Mouse (Mus musculus): ENCODE measurements around the gene Stx8. TPM values are rescaled to one million over a fixed set of nuclear protein-coding genes. Genes with fewer than 3 reads are reported as not detected.

Stx8 gene
- total RNA-seq, 2 experiments from 2014 or later, result 24.1 to 25.1 TPM

DNA sequence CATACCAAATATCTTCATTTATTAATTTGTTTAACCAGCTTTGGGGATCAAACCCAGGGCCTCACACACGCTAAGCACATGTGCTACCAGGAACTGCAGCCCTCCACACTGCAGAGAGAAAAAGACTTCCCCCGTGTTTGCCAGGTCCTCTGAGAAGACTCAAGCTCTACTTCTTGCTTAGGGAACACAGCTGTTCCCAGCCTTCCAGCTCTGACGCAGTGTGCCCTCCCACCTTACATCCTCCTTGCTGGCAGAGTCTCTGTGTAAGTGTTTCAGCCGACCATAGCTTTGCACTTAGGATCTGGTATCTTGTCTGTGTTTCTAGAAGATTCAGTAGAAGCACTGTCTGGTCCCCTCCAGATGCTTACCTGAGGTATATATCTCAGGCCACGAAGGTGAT lies 224.9 kb downstream of the Stx8 start:
- no peak for DNase-seq
- intact Hi-C loops (cut with DNase I), result loop anchor here (5.0 kb wide), 1 partner anchor 189 kb away; no protein-coding TSS in a partner anchor

DNA sequence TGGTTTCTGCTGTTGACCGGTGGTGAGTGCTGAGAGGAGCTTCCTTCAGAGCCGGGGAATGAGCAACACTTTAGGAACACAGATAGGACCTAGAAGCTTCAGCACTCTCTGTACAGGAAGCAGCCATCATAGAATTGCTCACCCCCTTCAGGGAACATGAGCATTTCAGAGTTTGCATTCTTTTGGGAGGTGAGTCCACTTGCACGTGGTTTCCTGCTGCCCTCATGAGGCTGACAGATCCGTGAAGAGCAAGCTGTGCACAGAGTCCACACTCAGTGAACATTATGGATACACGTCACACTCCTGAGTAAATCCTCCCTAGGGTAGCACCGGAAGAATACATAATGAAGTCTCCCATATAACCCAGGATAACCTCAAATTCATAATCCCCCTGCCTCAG lies 229.2 kb downstream of the Stx8 start:
- intact Hi-C loops (cut with DNase I), result no loop called here
- no peak for DNase-seq

DNA sequence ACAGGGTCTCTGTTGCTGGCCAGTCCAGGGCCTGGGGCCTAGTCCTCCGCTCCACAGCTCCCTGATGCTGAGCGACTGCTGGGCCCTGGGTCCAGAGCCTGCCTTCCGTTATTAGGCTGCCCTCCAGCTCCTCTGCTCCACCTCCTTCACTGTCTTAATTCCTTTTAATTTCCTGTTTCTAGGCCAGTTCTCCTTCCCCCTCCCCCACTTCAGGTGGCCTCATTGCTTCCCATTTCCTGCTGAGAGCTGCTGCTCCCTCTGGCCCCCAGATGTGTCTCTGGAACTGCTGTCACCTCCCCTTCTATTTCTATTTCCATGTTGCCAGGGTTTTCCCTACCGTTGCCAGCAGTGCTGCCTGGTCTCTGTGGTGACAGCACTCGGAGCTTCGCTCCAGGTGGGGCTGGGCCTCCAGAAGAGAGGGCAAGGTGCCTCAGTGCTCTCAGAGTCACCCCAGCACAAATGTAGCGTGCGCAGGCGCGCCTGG lies 229.7 kb downstream of the Stx8 start:
- DNase-seq, result no peak
- intact Hi-C loops (cut with DNase I), result no loop called here

DNA sequence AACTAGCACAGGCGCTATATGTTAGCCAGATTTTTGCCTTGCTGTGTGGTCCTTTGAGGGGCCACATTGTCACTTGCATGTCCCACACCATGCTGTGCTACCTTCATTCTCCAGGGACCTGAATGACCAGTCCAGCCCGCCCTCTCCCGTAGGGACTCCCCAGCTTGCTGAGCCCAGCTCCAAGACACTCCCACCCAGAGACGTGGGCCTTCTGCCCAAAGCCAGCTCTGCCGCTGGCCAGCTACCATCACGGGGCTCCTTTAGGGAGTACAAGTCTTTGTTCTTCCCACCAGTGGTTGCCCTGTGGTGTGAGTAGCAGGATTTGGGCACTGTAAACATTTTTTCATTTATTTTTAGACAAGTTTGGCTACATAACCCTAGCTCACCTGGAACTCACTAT lies 230.6 kb downstream of the Stx8 start:
- intact Hi-C loops (cut with DNase I), result no loop called here
- DNase-seq, result no peak

DNA sequence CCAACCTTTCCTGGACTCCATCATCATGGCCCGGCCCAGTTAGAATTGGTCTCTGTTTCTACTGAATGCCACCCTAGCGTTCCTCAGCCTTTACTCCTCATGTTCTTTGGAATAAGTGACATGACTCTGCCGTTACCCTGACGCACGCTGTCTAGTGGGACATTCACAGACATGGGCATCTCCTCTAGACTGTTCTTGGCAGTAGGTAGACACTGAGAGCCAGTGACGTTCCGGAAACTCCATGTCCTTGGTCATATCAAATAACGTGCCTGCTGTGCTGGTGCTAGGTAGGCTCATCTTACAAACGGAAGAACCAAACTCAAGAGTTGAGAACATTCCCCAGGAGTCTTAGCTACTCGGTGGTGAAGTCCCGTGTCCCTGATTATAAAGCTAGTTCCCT lies 231.5 kb downstream of the Stx8 start:
- intact Hi-C loops (cut with DNase I), result no loop called here
- DNase-seq, result no peak

DNA sequence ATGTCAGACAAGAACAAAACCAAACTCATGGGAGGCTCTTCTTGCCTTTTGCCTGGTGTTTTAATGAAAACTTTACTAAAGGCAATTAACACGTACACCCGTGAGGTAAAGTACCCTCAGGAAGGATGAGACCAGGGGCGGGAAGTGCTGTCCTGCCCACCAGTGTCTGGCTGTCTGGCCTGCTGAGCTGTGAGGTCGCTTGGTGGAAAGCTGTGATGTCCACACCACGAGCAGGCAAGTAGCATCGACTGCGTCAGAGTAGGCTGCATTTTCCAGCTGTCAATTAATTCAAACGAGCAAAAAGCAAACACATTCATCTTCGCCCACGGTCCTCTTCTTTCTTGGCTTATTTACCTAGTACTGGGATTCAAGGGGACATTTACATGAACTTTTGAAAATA lies 232.7 kb downstream of the Stx8 start:
- intact Hi-C loops (cut with DNase I), result no loop called here
- DNase-seq, result no peak

DNA sequence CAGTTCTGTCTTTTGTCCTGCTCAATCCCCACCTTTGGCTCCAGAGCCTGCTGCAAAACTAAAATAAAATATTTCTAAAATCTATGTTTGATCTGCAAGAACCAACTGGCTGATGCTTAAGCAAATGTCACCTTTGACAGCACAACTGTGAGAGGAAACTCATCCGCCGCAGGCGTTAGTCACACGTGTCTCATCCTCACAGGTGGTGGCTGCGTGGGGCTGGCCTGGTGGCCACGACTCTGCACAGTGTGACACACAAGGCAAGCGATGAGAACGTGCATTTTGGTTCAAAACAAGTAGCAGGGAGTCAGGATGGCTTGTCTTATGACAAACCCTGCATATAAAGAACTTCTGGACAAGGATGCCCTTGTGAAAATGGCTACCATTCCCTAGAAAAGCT lies 233.1 kb downstream of the Stx8 start:
- intact Hi-C loops (cut with DNase I), result no loop called here
- no peak for DNase-seq

DNA sequence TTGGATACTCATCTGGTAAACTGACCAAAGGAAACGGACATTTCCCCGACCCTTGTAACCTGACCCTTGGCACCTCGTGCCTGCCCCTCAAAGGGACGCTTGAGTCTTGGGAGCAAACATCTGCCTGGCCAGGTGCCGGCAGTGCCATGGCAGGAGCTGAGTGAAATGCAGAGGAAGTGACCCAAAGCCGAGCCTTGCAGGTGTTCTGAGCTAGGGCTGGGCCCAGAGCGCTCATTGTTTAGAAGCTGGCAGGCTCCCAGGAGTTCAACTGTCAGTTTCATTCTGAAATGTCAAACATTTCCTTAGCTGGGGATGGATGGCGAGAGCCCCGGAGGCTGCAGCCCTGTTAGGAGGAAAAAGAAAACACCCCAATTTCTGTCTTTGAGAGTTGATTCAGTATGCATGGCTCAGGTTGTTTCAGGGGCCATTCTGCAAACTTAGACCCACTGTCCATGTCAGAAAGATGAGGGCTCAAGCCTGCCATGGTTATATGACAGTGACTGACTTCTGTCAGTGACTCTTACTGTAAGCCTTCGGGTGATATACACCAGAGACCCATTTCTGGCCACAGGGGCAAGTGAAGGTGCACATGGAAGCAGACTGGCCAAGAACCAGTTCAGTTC lies 233.9 kb downstream of the Stx8 start:
- peak in 1 of 2 experiments; percentile 41 for DNase-seq
- intact Hi-C loops (cut with DNase I), result no loop called here

DNA sequence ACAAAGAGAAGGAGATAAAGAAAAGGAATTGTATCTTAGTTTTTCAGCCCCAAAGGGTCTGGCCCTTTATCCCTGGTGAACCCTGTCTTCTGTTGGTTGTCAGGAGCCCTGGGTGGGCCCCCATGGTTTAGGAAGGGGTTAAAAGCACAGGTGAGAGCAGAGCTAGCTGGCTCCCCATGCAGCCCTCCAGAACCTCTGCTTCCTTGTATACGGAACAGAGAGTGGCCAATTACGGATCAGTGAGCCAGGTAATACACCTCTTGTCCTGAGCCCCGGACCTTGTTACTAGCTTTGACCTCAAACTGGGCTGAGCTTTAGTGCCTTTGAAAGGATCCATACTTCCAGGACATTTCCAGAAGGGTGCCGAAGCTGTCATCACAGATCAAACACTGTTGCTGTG lies 234.5 kb downstream of the Stx8 start:
- intact Hi-C loops (cut with DNase I), result no loop called here
- DNase-seq, result no peak

DNA sequence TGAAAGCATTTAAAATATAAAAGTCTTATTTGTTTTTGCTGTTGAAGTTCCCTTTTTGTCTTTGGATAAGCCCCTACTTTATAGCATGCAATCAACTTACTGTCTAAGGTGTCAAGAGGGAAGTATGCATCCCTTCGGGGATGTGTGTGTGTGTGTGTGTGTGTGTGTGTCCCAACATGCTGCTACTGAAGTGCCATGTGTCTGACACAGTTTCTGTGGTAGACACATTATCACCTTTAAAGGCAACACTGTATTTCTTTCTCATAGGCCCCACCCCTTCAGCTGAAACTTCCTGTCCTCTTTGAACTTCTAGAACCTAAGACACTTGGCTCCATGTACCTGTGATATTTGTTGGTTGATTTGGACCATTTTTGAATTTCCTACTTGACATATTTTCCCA lies 235.1 kb downstream of the Stx8 start:
- intact Hi-C loops (cut with DNase I), result no loop called here
- no peak for DNase-seq

DNA sequence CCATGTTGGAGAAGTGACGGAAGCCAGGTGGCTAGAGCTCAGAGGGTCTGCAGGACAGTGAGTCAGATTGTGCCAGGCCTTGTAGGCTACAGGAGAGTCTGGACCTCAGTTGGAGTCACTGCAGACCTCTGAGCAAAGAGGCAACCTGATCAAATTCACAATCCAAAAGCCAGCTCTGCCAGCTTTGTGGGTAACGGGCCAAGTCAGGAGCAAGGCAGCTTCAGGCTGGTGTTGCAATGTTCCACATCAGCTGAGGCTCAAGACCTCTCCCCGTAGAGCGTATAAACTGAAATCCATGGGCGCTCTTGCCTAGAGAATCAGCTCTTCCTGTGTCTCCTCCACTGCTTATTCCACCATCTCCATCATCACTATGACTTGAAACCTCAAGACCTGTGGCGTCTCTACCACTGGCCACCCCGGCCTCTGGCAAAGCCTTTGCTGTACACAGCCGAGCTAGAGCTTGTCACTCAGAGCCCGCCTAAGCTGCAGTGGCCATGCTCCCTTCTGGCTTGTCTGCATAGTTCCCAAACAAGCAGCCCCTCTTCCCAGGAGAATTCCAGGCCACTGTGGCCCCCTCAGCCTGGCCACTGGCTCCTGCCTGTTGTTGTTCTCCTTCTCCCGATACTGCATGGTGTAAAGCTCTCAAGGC lies 235.9 kb downstream of the Stx8 start:
- DNase-seq, result no peak
- intact Hi-C loops (cut with DNase I), result no loop called here

DNA sequence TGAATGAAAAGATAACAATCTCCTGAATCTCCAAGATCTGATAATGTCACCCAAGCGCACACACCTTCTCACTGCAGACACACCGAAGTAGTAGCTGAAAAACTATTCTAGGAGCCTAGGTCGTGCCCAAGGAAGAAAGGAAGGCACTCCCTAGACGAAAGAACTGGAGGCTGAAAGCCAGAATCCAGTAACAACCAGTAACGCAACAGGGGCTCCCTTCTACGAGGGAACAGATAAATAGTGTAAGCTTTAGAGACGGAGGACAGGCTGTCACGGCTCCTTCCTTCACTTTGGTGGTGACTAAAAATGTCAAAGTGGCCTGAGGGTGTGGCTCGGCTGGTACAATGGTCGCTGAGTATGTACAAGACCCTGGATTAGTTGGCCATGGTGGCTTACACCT lies 236.6 kb downstream of the Stx8 start:
- intact Hi-C loops (cut with DNase I), result no loop called here
- no peak for DNase-seq

DNA sequence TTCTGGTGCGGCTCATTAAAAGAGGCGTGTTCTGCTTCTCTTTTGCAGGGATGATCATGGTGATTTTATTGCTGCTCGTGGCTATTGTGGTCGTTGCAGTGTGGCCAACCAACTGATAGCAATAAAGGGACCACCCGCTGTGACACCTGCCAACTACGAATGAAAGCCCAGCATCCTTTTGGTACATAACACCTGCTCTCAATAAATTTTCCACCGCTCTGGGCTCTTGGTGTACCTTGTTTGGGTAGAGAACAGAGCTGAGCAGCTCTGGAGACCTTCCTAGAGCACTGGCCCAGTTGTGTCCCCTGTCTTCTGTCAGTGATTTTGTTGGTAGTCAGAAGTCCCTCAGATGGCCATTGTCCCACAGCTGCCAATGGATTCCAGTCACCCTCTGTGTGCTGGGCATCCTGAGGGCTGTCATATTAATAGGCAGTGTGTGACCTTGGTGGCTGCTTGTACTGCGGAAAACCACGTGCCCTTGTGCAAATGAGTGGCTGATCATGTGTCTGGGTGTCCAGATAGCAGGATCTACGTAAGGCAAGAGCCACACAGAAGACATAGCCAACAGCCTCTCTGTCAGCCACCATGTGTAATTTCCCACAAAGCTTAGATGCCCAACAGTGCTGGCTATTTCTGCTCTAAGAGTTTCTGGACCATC lies 237.8 kb downstream of the Stx8 start:
- intact Hi-C loops (cut with DNase I), result no loop called here
- DNase-seq, result no peak

DNA sequence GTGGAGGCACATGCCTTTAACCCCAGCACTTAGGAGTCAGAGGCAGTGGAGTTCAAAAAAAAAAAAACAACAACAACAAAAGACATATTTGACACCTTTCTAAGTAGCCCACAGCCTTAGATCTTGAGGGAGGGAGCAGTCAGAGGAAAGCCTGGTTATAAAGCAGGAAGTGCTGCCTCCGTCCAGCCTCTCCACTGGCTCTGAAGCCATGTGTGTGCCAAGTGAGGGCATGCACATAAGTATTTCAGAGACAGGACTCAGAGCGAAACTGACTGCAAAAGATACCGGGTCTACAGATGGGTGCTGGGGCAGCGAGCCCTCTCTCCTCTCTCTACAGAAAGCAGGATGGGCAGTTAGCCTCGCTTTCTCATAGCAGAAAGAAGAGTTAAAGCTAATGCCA lies 238.4 kb downstream of the Stx8 start:
- DNase-seq, result no peak
- intact Hi-C loops (cut with DNase I), result no loop called here

DNA sequence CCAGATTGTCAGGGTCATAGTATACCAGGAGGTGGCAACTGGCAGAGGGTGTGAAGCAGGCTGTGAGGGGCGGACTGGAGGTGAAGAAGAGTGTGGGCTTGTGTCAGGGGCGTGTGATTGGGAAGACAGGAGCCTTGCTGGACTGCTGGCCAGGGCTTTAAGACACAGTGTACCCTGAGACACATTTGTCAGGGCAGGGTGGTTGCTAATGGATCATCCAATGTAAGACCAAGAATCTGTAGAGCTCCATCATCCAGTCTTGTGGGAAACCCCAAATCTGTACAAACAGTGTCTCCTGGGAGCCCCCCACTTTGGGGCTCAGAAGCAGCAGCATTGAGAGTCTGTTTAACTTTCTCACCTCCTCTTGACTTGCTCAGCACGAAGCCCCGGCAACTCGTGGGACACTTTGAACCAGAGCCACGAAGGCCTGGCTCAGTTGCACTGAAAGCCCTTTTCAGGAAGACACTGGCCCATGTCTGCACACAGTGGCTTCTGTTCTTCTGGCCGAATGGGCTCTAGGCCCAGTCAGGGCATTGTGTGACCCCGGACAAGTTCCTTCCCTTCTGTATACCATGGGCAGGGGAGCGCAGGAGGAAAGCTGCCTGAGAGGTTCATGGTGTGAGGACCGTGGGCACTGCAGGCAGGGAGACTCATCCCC lies 239.7 kb downstream of the Stx8 start:
- no peak for DNase-seq
- intact Hi-C loops (cut with DNase I), result no loop called here

DNA sequence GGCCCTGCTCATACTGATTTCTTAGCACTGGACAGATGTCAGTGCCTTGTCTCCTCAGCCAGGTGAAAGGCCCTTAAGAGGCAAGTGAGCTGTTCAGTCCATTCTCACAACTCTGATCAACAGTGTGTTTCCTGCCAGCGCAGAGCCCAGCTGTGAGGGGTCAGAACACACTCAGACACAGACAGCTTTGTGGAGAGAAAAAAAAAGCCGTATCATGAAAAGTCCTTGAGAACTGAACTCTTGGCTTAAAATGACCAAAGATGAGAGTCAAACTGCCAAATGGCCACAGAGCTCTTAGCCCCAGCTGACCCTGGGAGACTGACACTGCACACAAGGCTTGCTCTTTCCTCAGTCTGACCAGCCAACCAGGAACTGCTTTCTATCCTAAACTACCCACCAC lies 242.0 kb downstream of the Stx8 start:
- no peak for DNase-seq
- intact Hi-C loops (cut with DNase I), result no loop called here

DNA sequence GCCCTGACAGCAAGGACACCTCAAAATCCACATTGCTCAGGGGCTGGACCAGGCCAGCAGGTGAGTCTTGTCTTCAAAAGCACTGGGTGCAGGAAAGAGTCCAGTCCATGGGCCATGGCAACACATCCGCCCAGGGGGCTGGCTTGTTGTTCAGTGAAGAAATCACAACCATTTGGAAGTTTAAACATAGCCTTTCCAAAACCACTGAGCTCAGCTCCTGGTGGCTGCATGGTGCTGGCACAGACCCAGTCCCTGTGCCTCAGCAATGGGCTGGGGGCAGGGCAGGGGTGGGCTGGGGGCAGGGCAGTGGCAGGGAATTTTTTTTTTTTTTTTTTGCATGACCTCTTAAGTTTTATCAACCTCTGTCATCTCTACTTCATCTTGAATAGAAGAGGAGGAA lies 242.6 kb downstream of the Stx8 start:
- no peak for DNase-seq
- intact Hi-C loops (cut with DNase I), result no loop called here

DNA sequence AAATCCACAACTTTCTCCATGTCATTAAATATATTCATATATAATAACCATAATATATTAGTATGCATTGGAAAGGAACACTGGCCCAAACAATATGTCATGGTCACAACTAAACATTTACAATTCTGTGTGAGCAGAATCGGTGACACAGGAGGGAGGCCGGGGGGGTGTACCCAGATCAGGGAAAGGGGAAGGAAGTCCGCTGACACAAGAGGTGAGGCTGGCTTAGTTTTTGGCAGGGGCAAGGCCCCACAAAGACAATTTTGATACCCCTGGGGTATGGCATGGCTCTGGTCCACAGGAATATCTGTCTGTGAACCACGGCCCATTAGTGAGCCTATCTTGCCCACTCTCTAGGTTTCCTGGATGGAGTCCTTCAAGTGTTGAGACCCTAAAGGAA lies 243.5 kb downstream of the Stx8 start:
- DNase-seq, result no peak
- intact Hi-C loops (cut with DNase I), result no loop called here

DNA sequence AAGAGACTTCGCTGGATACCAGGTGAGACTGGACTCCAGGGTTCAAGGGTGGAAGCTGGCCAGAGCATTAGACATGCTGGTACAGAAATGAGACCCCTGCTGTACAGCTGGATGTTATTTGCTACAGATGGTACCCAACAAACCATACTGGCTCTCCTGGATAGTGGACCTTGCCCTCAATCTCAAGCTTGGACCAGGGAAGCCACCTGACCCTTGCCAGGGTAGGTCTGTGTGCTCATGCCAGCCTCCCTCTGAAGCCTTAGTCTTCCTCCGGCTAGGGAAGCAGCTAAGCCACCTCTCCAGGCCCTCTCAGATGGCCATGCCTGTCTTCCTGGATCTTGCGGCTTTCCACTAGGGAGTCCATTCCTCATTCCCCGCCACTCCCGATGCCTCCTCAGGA lies 244.7 kb downstream of the Stx8 start:
- intact Hi-C loops (cut with DNase I), result loop anchor here (5.0 kb wide), 1 partner anchor 208 kb away; no protein-coding TSS in a partner anchor
- no peak for DNase-seq

DNA sequence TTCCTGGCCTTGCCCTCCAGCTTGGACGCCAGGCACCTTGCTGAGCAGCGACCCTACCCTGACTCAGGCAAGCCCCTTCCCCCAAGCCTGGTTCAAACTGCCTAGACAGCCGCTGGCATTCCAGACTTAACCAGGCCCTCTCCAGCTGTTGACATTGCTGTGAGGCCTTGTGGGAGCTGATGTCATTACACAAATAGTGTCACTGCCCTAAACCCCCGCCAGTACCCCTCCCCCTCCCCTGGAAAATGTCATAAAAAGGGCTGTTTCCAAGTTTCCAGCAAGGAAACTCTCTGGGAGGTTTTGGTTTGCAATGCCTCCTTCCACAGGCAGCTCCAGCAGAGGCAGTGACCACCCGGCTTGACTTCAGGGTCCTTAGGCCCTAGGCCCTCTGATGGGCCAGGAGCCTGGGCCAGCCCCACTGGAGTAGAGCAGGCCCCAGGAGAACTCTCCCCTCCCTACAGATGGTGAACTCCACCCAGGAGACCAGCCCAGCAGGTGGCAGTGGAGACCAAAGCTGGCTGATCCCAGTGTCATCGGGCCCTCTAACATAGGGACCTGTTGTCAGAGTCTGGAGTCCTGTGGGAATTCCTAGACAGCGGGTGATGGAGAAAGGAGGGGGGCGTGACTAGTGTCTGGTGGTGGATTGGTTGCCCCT lies 246.1 kb downstream of the Stx8 start:
- intact Hi-C loops (cut with DNase I), result loop anchor here (1.0 to 5.0 kb wide), 2 partner anchors 196 to 210 kb away; no protein-coding TSS in a partner anchor
- peak; percentile 67 to 69 for DNase-seq

DNA sequence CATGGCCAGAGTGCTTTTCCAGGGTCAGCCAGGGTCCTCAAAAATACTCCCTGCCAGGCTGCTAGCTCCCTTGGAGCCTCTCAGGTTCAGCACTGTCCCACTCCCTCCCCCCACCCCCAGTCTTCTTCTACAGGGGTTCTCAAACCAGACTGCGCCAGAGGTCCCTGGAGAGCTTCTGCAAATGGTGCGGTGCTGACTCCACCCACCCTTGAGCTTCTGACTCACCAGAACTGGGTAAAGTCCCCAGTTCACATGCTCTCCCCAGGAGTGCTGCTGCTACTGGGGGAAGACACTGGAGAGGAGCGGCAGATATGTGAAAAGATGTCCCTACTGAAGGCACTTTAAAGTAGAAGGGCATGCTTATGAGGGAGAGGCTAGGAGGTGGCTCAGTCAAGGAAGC lies 247.9 kb downstream of the Stx8 start:
- no peak for DNase-seq
- intact Hi-C loops (cut with DNase I), result loop anchor here (5.0 kb wide), 1 partner anchor 212 kb away; no protein-coding TSS in a partner anchor

Measured in heart, postnatal 36 days (tissue).